Mouse (Mus musculus) stomach, embryonic 16.5 days (tissue): ENCODE measurements around the gene C030005K15Rik. TPM values are rescaled to one million over a fixed set of nuclear protein-coding genes. Genes with fewer than 3 reads are reported as not detected.

Source experiments
- ATAC-seq: fragments of 200-750 bp; cut with Nextera tagmentation; 2 replicates; pipeline ENCODE4 v1.8.0; 2017; ENCODE audit warnings: moderate number of reproducible peaks, moderate TSS enrichment; ENCODE audit not compliant: insufficient read depth, low FRiP score
- H3K27ac ChIP-seq: fragments of 300-500 bp; sonication (generic); 2 replicates; pipeline ENCODE4 v1.5.1; 2014; ENCODE audit warnings: low read length
- H3K27me3 ChIP-seq: fragments of 300-500 bp; sonication (generic); 2 replicates; pipeline ENCODE4 v1.6.1; 2014; ENCODE audit warnings: low read length, control low read depth, mixed read lengths; ENCODE audit not compliant: control insufficient read depth, insufficient read depth
- H3K36me3 ChIP-seq: fragments of 300-500 bp; sonication (generic); 2 replicates; pipeline ENCODE4 v1.6.1; 2014; ENCODE audit warnings: low read length; ENCODE audit not compliant: control insufficient read depth, insufficient read depth
- H3K4me1 ChIP-seq: fragments of 300-500 bp; sonication (generic); 2 replicates; pipeline ENCODE4 v1.6.1; 2014; ENCODE audit warnings: low read length, control low read depth, mixed read lengths; ENCODE audit not compliant: control insufficient read depth, insufficient read depth
- H3K4me2 ChIP-seq: fragments of 300-500 bp; sonication (generic); 2 replicates; pipeline ENCODE4 v1.6.1; 2014; ENCODE audit warnings: low read depth, low read length, mixed read lengths
- H3K4me3 ChIP-seq: fragments of 300-500 bp; sonication (generic); replicated peaks from 2 replicates; pipeline ENCODE4 v1.5.1; 2014; ENCODE audit warnings: mild to moderate bottlenecking, low read length
- H3K9ac ChIP-seq: fragments of 300-500 bp; sonication (generic); 2 replicates; pipeline ENCODE4 v1.6.1; 2014; ENCODE audit warnings: low read length
- H3K9me3 ChIP-seq: fragments of 300-500 bp; sonication (generic); replicated peaks from 2 replicates; pipeline ENCODE4 v1.6.1; 2016; ENCODE audit warnings: low read length, control low read depth; ENCODE audit not compliant: control insufficient read depth
- polyA plus RNA-seq: library from polyadenylated mRNA; unstranded; fragments of >200 nt; fragmentation: Nextera tagmentation; extraction: Ambion mirVana; gene quantifications from 2 replicates; pipeline ENCODE4 v1.2.1, GENCODE M21; 2015

Gene C030005K15Rik
- polyA plus RNA-seq, 1 experiment from 2014 or later = not detected

DNA sequence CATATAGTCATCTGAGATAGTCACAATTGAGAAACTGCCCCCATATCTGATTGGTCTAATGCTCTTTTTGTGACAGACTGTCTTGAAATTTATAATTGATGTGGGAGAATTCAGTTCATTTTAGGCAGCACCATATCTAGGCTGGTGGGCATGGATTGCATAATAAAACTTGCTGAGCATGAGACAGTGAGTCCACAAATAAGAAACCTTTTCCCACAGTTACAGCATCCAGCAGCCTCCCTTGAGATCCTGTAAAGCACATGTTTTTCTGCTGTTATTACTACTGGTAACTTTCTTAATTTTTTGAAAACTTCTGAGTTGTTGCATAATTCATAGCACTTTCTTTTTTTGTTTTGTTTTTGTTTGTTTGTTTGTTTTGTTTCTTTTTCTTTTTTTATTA is 43.6 kb downstream of the C030005K15Rik start:
- H3K27me3 ChIP-seq = no peaks in the 10 kb centered on the region
- H3K27ac ChIP-seq = no peak overlapping the region
- no peak for ATAC-seq
- no peaks in the 10 kb centered on the region for H3K4me1 ChIP-seq
- no peaks in the 10 kb centered on the region for H3K36me3 ChIP-seq
- no peak overlapping the region for H3K4me2 ChIP-seq
- no peak overlapping the region for H3K4me3 ChIP-seq
- no peak overlapping the region for H3K9ac ChIP-seq
- no peaks in the 10 kb centered on the region for H3K9me3 ChIP-seq

Other genes with a start within 250 kb of the C030005K15Rik start
- 772 and 849 TPM in 2 replicates for gene Dcn, start 247.1 kb downstream of the C030005K15Rik start, polyA plus RNA-seq
- gene Lum, start 161.6 kb downstream of the C030005K15Rik start, polyA plus RNA-seq = 301 and 315 TPM in 2 replicates
- 1.4 and 1.8 TPM in 2 replicates for gene Kera, start 119.9 kb downstream of the C030005K15Rik start, polyA plus RNA-seq
- gene Epyc, start 82.7 kb downstream of the C030005K15Rik start, polyA plus RNA-seq = 0.85 and 1.3 TPM in 2 replicates
- gene Ccer1, start 33.7 kb downstream of the C030005K15Rik start, polyA plus RNA-seq = not detected in 2 replicates